In genomic region chr17:66232891-66233421, GRCm38 (mm10) we compare ENCODE assay signal across 13 mouse cellular contexts.
DNase-seq lines count a peak whose midpoint lies in the region; ATAC-seq lines count a peak whose summit lies in the region.
"Had no signal": no experiment of that assay in that cellular context is flagged by ENCODE, and none has a peak within 500 bp of the region (broad histone marks: within the 10 kb centered on the region; RNA-seq: fewer than 3 reads in every experiment).

No protein-coding gene starts in this region.

- H3K27me3 ChIP-seq in forebrain, embryonic 13.5 days = no peaks in the 10 kb centered on the region
- no peaks in the 10 kb centered on the region for H3K27me3 ChIP-seq in forebrain, embryonic 11.5 days (ENCODE audit: control insufficient read depth, insufficient read depth, low read length)
- peaks cover 4% of the 10 kb centered on the region; the same call in 1 of the 2 replicates for H3K27me3 ChIP-seq in limb, embryonic 12.5 days
- H3K27me3 ChIP-seq in limb, embryonic 10.5 days (ENCODE audit: low read depth, poor library complexity, severe bottlenecking) = no peaks in the 10 kb centered on the region; the same call in 1 of the 2 replicates
- H3K27me3 ChIP-seq: embryonic facial prominence, embryonic 13.5 days; neural tube, embryonic 12.5 days; stomach, embryonic 15.5 days had no signal

- WGBS in forebrain, embryonic 13.5 days = 70% methylated on average over 18 of the region's 18 CpGs
- WGBS in forebrain, embryonic 11.5 days = 76% methylated on average over 18 of the region's 18 CpGs
- 68% methylated on average over 18 of the region's 18 CpGs for WGBS in limb, embryonic 12.5 days
- 76% methylated on average over 18 of the region's 18 CpGs for WGBS in limb, embryonic 10.5 days

- H3K36me3 ChIP-seq in forebrain, embryonic 13.5 days (ENCODE audit: poor library complexity, severe bottlenecking) = no peaks in the 10 kb centered on the region
- no peaks in the 10 kb centered on the region for H3K36me3 ChIP-seq in forebrain, embryonic 11.5 days (ENCODE audit: control insufficient read depth, insufficient read depth, low read length)
- H3K36me3 ChIP-seq in limb, embryonic 12.5 days = no peaks in the 10 kb centered on the region
- H3K36me3 ChIP-seq in limb, embryonic 10.5 days = no peaks in the 10 kb centered on the region
- H3K36me3 ChIP-seq: embryonic facial prominence, embryonic 13.5 days; neural tube, embryonic 12.5 days; stomach, embryonic 15.5 days had no signal

- H3K4me3 ChIP-seq in forebrain, embryonic 13.5 days = no peak overlapping the region
- no peak overlapping the region for H3K4me3 ChIP-seq in forebrain, embryonic 11.5 days (ENCODE audit: low read depth, low read length)
- H3K4me3 ChIP-seq in limb, embryonic 12.5 days (replicated peaks) = no peak overlapping the region
- no peak overlapping the region for H3K4me3 ChIP-seq in limb, embryonic 10.5 days
- H3K4me3 ChIP-seq: embryonic facial prominence, embryonic 13.5 days; neural tube, embryonic 12.5 days; stomach, embryonic 15.5 days had no signal

- peak; percentile 68 for ATAC-seq in forebrain, embryonic 13.5 days
- ATAC-seq in forebrain, embryonic 11.5 days (replicated peaks; ENCODE audit: low FRiP score) = no peak
- no peak for ATAC-seq in limb, embryonic 12.5 days (ENCODE audit: insufficient number of reproducible peaks, insufficient read depth, low FRiP score, low TSS enrichment, low read depth)
- ATAC-seq: activated CD4-positive, CD25-positive, alpha-beta regulatory T cell, adult 4 months had no signal

- H3K4me1 ChIP-seq in forebrain, embryonic 13.5 days = peaks cover 9% of the 10 kb centered on the region; the same call in 1 of the 2 replicates
- no peaks in the 10 kb centered on the region for H3K4me1 ChIP-seq in forebrain, embryonic 11.5 days (replicated peaks; ENCODE audit: control insufficient read depth, insufficient read depth, low read length)
- H3K4me1 ChIP-seq in limb, embryonic 12.5 days (replicated peaks) = peaks cover 11% of the 10 kb centered on the region
- peaks cover 7% of the 10 kb centered on the region for H3K4me1 ChIP-seq in limb, embryonic 10.5 days
- H3K4me1 ChIP-seq: neural tube, embryonic 12.5 days; stomach, embryonic 15.5 days had no signal

- peak overlapping the region; percentile 57 for H3K27ac ChIP-seq in forebrain, embryonic 13.5 days
- no peak overlapping the region for H3K27ac ChIP-seq in forebrain, embryonic 11.5 days (ENCODE audit: low read depth, low read length)
- no peak overlapping the region for H3K27ac ChIP-seq in limb, embryonic 12.5 days
- H3K27ac ChIP-seq in limb, embryonic 10.5 days = no peak overlapping the region
- H3K27ac ChIP-seq: embryonic facial prominence, embryonic 13.5 days; liver, embryonic 14.5 days; neural tube, embryonic 12.5 days; stomach, embryonic 15.5 days had no signal

- H3K9ac ChIP-seq in forebrain, embryonic 13.5 days = no peak overlapping the region
- no peak overlapping the region for H3K9ac ChIP-seq in forebrain, embryonic 11.5 days (ENCODE audit: low read length)
- H3K9ac ChIP-seq in limb, embryonic 12.5 days (replicated peaks) = no peak overlapping the region
- H3K9ac ChIP-seq: embryonic facial prominence, embryonic 13.5 days; liver, embryonic 14.5 days; neural tube, embryonic 12.5 days; stomach, embryonic 15.5 days had no signal

- intact Hi-C loops in left cerebral cortex, postnatal 4 days (cut with DNase I) = no loop called here

- DNase-seq in forebrain, embryonic 11.5 days (ENCODE audit: low spot score) = no peak
- no peak for DNase-seq in limb, embryonic 10.5 days (ENCODE audit: low spot score)
- DNase-seq in cerebellum, postnatal 14 days = peak; percentile 98 to 99
- DNase-seq in left cerebral cortex, postnatal 4 days = peak; percentile 91
- DNase-seq in layer of hippocampus, adult 9-10 months (ENCODE audit: low spot score) = no peak
- no peak for DNase-seq in embryo, embryonic 11 days

- peak overlapping the region; percentile 12; the same call in 1 of the 2 replicates for H3K4me2 ChIP-seq in forebrain, embryonic 13.5 days
- no peak overlapping the region for H3K4me2 ChIP-seq in forebrain, embryonic 11.5 days (ENCODE audit: low read depth, low read length, severe bottlenecking)
- H3K4me2 ChIP-seq in limb, embryonic 12.5 days = 0 out of 2 replicates have a peak overlapping the region, but pooled peaks have one; percentile 4
- H3K4me2 ChIP-seq: embryonic facial prominence, embryonic 13.5 days; neural tube, embryonic 12.5 days had no signal

- H3K9me3 ChIP-seq in forebrain, embryonic 13.5 days (replicated peaks) = no peaks in the 10 kb centered on the region
- no peaks in the 10 kb centered on the region for H3K9me3 ChIP-seq in forebrain, embryonic 11.5 days (ENCODE audit: control insufficient read depth, low read length)
- H3K9me3 ChIP-seq in limb, embryonic 12.5 days = no peaks in the 10 kb centered on the region
- no peaks in the 10 kb centered on the region for H3K9me3 ChIP-seq in limb, embryonic 10.5 days (replicated peaks)
- H3K9me3 ChIP-seq: embryonic facial prominence, embryonic 13.5 days; neural tube, embryonic 12.5 days; stomach, embryonic 15.5 days had no signal

Comparison
In these comparisons a context has a peak if more than half of its experiments do, and no peak if none do; other contexts are left out.
1. DNase-seq: peak in cerebellum, postnatal 14 days (2 of 2) and left cerebral cortex, postnatal 4 days (single experiment); none in forebrain, embryonic 11.5 days (single experiment), limb, embryonic 10.5 days (single experiment), layer of hippocampus, adult 9-10 months (single experiment) and embryo, embryonic 11 days (single experiment).